9 mouse cellular contexts compared by ENCODE assay signal in genomic region chr5:118294865-118295258, GRCm38 (mm10). TPM values are rescaled to one million over a fixed set of nuclear protein-coding genes. Genes with fewer than 3 reads are reported as not detected.
DNase-seq lines count a peak whose midpoint lies in the region; ATAC-seq and TF ChIP-seq lines count a peak whose summit lies in the region.
"Had no signal": no experiment of that assay in that cellular context is flagged by ENCODE, and none has a peak within 500 bp of the region (broad histone marks: within the 10 kb centered on the region; RNA-seq: fewer than 3 reads in every experiment).

No protein-coding gene starts in this region.

- H3K9me3 ChIP-seq in kidney, postnatal 0 days (replicated peaks; ENCODE audit: low read length): no peaks in the 10 kb centered on the region
- no peaks in the 10 kb centered on the region for H3K9me3 ChIP-seq in embryonic facial prominence, embryonic 13.5 days
- H3K9me3 ChIP-seq in heart, embryonic 16.5 days (replicated peaks; ENCODE audit: control insufficient read depth, low read length): no peaks in the 10 kb centered on the region
- H3K9me3 ChIP-seq in midbrain, embryonic 15.5 days: no peaks in the 10 kb centered on the region

- H3K36me3 ChIP-seq in kidney, postnatal 0 days (ENCODE audit: insufficient read depth, low read length): no peaks in the 10 kb centered on the region
- H3K36me3 ChIP-seq in embryonic facial prominence, embryonic 13.5 days: no peaks in the 10 kb centered on the region
- no peaks in the 10 kb centered on the region for H3K36me3 ChIP-seq in heart, embryonic 16.5 days (ENCODE audit: control insufficient read depth, insufficient read depth)
- no peaks in the 10 kb centered on the region for H3K36me3 ChIP-seq in midbrain, embryonic 15.5 days (replicated peaks)

- no peak overlapping the region for H3K27ac ChIP-seq in kidney, postnatal 0 days
- H3K27ac ChIP-seq in embryonic facial prominence, embryonic 13.5 days: peak overlapping the region; percentile 97
- H3K27ac ChIP-seq in heart, embryonic 16.5 days (ENCODE audit: low read length): peak overlapping the region; percentile 69
- H3K27ac ChIP-seq in midbrain, embryonic 15.5 days: peak overlapping the region; percentile 62
- H3K27ac ChIP-seq: macrophage had no signal

- no peak overlapping the region for H3K9ac ChIP-seq in kidney, postnatal 0 days (ENCODE audit: low read depth, low read length)
- H3K9ac ChIP-seq in embryonic facial prominence, embryonic 13.5 days: no peak overlapping the region
- H3K9ac ChIP-seq in heart, embryonic 16.5 days (ENCODE audit: low read length): no peak overlapping the region
- H3K9ac ChIP-seq in midbrain, embryonic 15.5 days: no peak overlapping the region

- no peak for ATAC-seq in kidney, postnatal 0 days (replicated peaks; ENCODE audit: low FRiP score, low read depth)
- no peak for ATAC-seq in embryonic facial prominence, embryonic 13.5 days (ENCODE audit: insufficient number of reproducible peaks, insufficient read depth, low FRiP score, low TSS enrichment, low read depth)
- no peak for ATAC-seq in heart, embryonic 16.5 days (replicated peaks; ENCODE audit: extremely low read depth, insufficient read depth, low FRiP score)
- no peak for ATAC-seq in midbrain, embryonic 15.5 days (replicated peaks)

- DNase-seq in kidney, postnatal 0 days (ENCODE audit: low spot score): no peak
- no peak for DNase-seq in kidney, adult 8-10 months
- DNase-seq in layer of hippocampus, adult 11-12 months (ENCODE audit: low spot score): no peak
- no peak for DNase-seq in layer of hippocampus, adult 18-20 months (ENCODE audit: low spot score in 2 of 2)
- DNase-seq in left cerebral cortex, adult 18-20 months (ENCODE audit: low spot score in 2 of 2): no peak

- H3K4me1 ChIP-seq in kidney, postnatal 0 days (replicated peaks; ENCODE audit: insufficient read depth, low read length): 0 out of 2 replicates have a peak, but pooled peaks cover 3% of the 10 kb centered on the region
- peaks cover 66% of the 10 kb centered on the region for H3K4me1 ChIP-seq in embryonic facial prominence, embryonic 13.5 days
- H3K4me1 ChIP-seq in heart, embryonic 16.5 days (ENCODE audit: control insufficient read depth, insufficient read depth, low read length): peaks cover 12% of the 10 kb centered on the region
- H3K4me1 ChIP-seq in midbrain, embryonic 15.5 days: peaks cover 13% of the 10 kb centered on the region; the same call in 1 of the 2 replicates

- 81% methylated on average over 7 of the region's 7 CpGs for WGBS in kidney, postnatal 0 days
- WGBS in embryonic facial prominence, embryonic 13.5 days: 74% methylated on average over 7 of the region's 7 CpGs
- WGBS in heart, embryonic 16.5 days: 77% methylated on average over 7 of the region's 7 CpGs
- 84% methylated on average over 7 of the region's 7 CpGs for WGBS in midbrain, embryonic 15.5 days

- peak overlapping the region; percentile 22; the same call in 1 of the 2 replicates for H3K4me3 ChIP-seq in kidney, postnatal 0 days (replicated peaks; ENCODE audit: low read depth, low read length)
- peak overlapping the region; percentile 24 for H3K4me3 ChIP-seq in embryonic facial prominence, embryonic 13.5 days
- H3K4me3 ChIP-seq in heart, embryonic 16.5 days (ENCODE audit: low read length): no peak overlapping the region
- no peak overlapping the region for H3K4me3 ChIP-seq in midbrain, embryonic 15.5 days

- no peak for TF ChIP-seq CTCF in kidney, postnatal 0 days (IDR thresholded peaks at IDR 0.05; ENCODE audit: low read depth)

- peak overlapping the region; percentile 49 for H3K4me2 ChIP-seq in kidney, postnatal 0 days (ENCODE audit: low read length)
- H3K4me2 ChIP-seq in embryonic facial prominence, embryonic 13.5 days: peak overlapping the region; percentile 52
- peak overlapping the region; percentile 60 for H3K4me2 ChIP-seq in heart, embryonic 16.5 days (ENCODE audit: low read depth, low read length)
- H3K4me2 ChIP-seq in midbrain, embryonic 15.5 days: no peak overlapping the region

- H3K27me3 ChIP-seq in kidney, postnatal 0 days (ENCODE audit: insufficient read depth, low read length): no peaks in the 10 kb centered on the region
- H3K27me3 ChIP-seq in embryonic facial prominence, embryonic 13.5 days: no peaks in the 10 kb centered on the region
- peaks cover 3% of the 10 kb centered on the region for H3K27me3 ChIP-seq in heart, embryonic 16.5 days (ENCODE audit: control insufficient read depth, insufficient read depth, low read length)
- no peaks in the 10 kb centered on the region for H3K27me3 ChIP-seq in midbrain, embryonic 15.5 days (replicated peaks)

RNA-seq across cellular contexts. Expression of gene 2410131K14Rik, which starts 49.8 kb away (rescaled TPM):
- polyA plus RNA-seq in kidney, postnatal 0 days (2015; fragmentation: Nextera tagmentation; extraction: Ambion mirVana): 7.7 TPM in 2 replicates
- 12.5 and 13.1 TPM in 2 replicates for polyA plus RNA-seq in embryonic facial prominence, embryonic 13.5 days (2015; fragmentation: Nextera tagmentation; extraction: Ambion mirVana)
- 5.1 and 6.1 TPM in 2 replicates for polyA plus RNA-seq in heart, embryonic 16.5 days (2015; fragmentation: Nextera tagmentation; extraction: Ambion mirVana)
- polyA plus RNA-seq in midbrain, embryonic 15.5 days (2015; fragmentation: Nextera tagmentation; extraction: Ambion mirVana): 18.6 and 19.6 TPM in 2 replicates
- total RNA-seq in layer of hippocampus, adult 18-20 months (2021): 10 to 100 TPM; 15.7 to 17.2 TPM
- 10 to 100 TPM; 13.7 to 14.0 TPM for total RNA-seq in left cerebral cortex, adult 18-20 months (2021)

RNA-seq across cellular contexts. Expression of gene Rnft2, which starts 49.9 kb away (rescaled TPM):
- 1.6 TPM in 2 replicates for polyA plus RNA-seq in kidney, postnatal 0 days (2015; fragmentation: Nextera tagmentation; extraction: Ambion mirVana)
- polyA plus RNA-seq in embryonic facial prominence, embryonic 13.5 days (2015; fragmentation: Nextera tagmentation; extraction: Ambion mirVana): 5.1 and 5.5 TPM in 2 replicates
- 0.96 and 1.2 TPM in 2 replicates for polyA plus RNA-seq in heart, embryonic 16.5 days (2015; fragmentation: Nextera tagmentation; extraction: Ambion mirVana)
- 14.5 and 17.8 TPM in 2 replicates for polyA plus RNA-seq in midbrain, embryonic 15.5 days (2015; fragmentation: Nextera tagmentation; extraction: Ambion mirVana)
- total RNA-seq in layer of hippocampus, adult 18-20 months (2021): 10 to 100 TPM; 64.3 to 67.7 TPM
- 10 to 100 TPM; 71.8 to 72.7 TPM for total RNA-seq in left cerebral cortex, adult 18-20 months (2021)

Comparison
In these comparisons a context has a peak if more than half of its experiments do, and no peak if none do; other contexts are left out.
1. H3K4me3 ChIP-seq: peak in kidney, postnatal 0 days (single experiment) and embryonic facial prominence, embryonic 13.5 days (single experiment); none in heart, embryonic 16.5 days (single experiment) and midbrain, embryonic 15.5 days (single experiment).